Mouse (Mus musculus): ENCODE data around the gene Zfp62.

Gene Zfp62

DNA sequence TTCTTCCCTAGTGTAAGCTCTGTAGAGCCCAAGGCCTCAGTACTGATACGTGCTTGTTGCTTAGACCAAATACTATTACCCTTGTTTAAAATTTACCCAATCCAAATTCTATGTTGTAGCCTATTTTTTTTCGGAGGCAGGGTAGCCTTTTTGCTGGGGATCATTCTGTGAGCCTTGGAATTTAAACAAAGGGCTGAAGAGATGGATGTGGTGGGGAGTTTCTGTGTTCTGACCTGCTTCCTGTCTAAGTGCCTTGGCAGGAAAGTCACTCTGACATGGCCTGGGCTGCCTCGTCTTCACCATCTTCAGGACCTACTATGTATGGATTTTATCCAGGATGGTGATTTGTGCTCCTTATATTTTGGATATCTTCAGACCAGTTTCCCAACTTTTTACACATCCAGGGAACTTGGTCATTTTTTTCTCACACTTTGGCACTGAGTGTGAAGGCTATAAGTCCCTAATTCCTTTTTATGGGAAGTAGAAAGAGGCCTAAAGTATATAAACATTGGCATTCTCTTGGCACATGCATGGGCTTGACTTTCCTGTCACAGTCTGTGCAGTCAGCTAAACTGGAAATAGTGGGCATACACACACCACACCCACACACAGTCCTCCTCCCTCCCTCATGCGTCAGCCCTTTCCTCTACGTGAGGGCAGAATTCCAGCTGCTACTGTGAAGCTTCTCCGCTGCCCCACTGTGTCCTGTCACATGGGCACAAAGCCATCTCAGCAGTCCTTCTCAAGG lies 45.3 kb downstream of the Zfp62 start:
- peak; percentile 22; the same call in 1 of the 2 replicates for ATAC-seq (ENCODE audit: low TSS enrichment)

DNA sequence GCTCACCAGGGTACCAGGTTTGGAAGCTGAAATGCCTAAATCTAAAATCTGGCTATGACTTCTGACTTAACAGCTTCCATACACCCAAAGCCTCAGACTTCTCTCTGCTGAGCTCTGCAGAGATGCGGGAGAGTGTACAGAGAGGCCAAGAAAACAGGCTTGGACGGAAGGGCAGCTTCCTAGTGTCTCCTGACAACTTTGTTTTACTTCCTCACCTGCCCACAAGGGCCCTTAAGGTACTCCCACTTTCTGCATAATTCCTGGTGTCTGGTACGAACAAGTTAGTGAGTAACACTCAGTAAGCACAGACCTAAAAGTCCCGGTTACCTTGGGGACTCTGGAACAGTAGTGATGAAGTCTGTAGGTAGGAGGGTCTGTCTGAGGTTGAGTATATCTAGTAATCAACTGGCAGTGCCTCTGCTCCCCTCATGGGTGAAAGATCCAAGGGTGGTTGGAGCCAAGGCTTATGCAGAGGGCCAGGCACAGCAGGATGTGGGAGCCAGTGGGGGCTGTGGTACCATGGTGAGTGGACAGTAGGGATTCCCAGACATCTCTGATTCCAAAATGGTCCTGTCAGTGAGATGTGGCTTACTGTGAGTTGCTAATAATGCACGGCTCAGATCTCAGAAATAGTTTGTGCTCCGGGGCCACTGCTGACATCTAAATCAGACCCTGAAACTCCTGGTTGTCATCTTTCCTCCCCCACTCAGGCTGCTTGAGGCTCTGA lies 46.0 kb downstream of the Zfp62 start:
- peak; percentile 3; the same call in 1 of the 2 replicates for ATAC-seq (ENCODE audit: low TSS enrichment)

- peak; percentile 5 for ATAC-seq (ENCODE audit: low TSS enrichment)
Measured at GRCm38 (mm10) chr11:49249811-49250421, 46.8 kb downstream of the Zfp62 start.

GRCm38 (mm10) chr11:49250422-49251379 lies 47.6 kb downstream of the Zfp62 start:
- ATAC-seq (ENCODE audit: low TSS enrichment): peak; percentile 66

- no peak for ATAC-seq (ENCODE audit: low TSS enrichment)
Measured at GRCm38 (mm10) chr11:49251380-49251761, 48.3 kb downstream of the Zfp62 start.

DNA sequence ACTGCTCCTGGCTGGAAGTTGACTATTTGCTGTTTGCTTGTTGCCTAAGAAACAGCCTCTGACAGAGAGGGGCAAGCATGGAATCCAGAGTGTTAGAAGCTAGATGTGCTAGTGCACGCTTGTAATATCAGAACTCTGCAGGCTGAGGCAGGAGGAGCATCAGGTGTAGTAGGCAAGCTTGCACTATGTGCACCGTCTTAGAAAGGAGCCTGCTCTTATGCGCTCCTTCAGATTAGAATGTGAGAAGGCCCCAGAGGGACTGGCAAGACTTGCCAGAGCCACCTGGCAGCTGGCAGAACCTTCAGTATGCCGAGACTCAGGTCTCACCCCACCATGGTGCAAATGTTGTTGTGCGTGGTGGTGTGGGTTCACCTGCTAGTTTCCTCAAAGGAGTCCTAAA lies 49.0 kb downstream of the Zfp62 start:
- no peak for ATAC-seq (ENCODE audit: low TSS enrichment)

DNA sequence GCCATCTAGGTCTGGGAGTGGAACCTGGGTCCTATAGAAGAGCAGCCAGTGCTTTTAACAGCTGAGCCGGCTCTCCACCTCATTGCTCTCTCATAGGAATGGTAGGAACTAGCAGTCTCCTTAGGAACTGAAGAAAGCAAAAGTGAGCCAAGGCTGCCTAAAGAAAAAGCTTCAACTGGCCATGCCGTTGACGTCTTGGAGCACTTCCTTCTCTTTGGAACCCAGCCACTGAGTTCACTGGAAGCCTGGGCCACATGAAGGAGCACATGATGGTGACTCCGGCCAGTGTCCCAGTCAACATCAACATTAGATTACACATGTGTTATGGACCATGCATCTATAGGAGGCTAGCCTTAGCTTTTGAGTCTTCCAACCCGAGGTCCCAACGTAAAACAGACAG lies 49.9 kb downstream of the Zfp62 start:
- ATAC-seq (ENCODE audit: low TSS enrichment): no peak

DNA sequence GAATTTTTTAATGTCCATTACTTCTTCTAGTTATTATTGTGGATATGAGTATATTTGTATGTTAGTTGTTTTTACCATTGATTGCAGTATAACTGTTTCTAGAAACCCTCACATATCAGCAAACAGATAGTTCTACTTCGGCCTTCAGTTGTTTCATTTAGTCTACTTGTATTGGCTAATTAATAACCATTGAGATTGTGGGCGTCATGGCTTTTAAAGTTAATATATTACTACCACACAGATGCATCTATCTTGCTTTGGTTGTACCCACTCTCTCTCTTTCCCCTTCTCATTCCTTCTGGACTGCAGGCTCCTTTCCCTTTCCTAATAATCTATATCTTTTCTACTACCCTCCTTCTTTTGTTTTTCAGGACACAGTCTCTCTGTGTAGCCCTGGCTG lies 56.2 kb downstream of the Zfp62 start:
- ATAC-seq (ENCODE audit: low TSS enrichment): no peak

DNA sequence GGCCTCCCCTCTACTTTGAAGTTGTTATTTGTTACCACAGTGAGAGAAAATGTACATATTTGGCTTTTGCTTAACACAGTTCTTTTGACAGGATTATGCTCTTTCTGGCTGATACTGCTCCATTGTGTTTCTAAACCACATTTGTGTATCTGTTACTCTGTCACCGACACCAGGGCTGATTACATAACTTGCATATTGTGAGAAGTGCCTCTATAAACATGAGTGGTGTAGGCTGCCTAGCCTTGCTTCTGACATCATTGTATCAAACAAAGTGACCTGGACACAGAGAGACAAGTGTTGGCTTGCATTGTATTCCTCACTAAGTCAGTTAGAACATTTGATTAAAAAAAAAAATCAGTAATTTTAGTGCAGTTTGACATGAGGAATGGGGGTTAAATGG lies 56.7 kb downstream of the Zfp62 start:
- peak; percentile 53; the same call in 1 of the 2 replicates for ATAC-seq (ENCODE audit: low TSS enrichment)

DNA sequence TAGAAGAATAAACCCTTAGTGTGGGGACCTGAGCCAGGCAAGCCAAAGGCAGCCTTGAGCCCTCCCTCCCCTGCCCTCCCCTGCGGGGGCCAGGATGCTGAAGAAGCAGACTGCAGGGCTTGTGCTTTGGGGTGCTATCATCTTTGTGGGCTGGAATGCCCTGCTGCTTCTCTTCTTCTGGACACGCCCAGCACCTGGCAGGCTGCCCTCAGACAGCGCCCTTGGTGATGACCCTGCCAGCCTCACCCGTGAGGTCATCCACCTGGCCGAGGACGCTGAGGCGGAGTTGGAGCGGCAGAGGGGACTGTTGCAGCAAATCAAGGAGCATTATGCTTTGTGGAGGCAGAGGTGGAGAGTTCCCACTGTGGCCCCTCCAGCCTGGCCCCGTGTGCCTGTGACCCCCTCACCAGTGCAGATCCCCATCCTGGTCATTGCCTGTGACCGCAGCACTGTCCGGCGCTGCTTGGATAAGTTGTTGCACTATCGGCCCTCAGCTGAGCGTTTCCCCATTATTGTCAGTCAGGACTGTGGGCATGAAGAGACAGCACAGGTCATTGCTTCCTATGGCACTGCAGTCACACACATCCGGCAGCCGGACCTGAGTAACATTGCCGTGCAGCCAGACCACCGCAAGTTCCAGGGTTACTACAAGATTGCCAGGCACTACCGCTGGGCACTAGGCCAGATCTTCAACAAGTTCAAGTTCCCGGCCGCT lies 57.7 kb downstream of the Zfp62 start:
- ATAC-seq (ENCODE audit: low TSS enrichment): no peak

GRCm38 (mm10) chr11:49261313-49261855 lies 58.3 kb downstream of the Zfp62 start:
- no peak for ATAC-seq (ENCODE audit: low TSS enrichment)

DNA sequence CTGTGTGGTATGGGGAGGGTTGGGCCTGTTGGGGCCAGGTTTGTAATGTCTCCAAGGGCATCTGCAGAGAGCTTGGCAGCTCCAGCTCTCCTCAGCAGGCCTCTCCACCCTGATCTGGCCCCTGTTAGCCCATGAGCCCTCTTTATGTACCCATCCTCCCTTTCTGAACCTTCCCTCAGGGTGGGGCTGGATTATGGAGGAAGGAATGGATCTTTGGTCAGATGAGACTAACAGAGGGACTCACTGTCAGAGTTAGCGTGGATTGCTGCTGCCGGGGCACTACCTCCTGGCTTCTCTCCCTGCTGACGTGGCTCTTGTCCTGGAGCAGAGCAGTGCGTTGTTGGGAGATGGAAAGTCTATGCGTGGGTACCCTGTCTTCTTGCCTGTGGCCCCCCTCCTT lies 59.2 kb downstream of the Zfp62 start:
- no peak for ATAC-seq (ENCODE audit: low TSS enrichment)

DNA sequence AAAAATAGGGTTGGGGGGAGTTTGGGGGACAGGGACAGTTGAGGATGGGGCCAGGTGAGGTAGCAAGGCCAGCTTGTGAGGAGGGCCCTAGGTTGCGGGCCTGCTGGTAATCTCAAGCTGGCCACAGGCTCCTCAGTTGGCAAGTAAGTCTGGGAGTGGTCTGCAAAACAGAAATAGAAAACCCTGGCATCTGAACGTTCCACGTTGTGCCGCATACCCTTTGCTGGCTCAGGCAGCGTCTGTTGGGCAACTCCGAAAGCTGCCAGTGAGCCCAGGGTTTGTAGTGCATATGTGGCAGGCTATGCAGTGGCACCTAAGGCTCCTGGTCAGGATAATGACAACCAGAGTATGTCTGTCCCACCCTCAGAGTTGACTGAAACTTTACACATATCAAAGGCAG lies 60.1 kb downstream of the Zfp62 start:
- no peak for ATAC-seq (ENCODE audit: low TSS enrichment)

DNA sequence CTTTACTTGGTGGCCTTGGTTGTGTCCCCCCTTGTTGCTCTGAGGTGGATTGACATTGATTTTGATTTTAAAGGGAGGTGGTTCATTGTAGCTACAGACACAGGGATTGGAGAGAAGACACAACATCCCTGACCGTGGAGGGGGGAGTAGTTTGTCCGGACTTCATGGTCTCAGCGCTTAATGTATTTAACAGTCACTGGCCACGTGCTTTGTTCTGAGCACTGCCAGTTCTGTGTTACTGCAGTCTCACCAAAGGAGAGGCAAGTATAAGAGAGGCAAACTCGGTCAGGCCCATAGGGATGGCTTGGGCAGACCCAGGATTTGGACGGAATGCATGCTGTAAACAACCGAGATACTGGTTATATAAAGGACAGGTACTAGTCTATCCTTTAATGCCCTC lies 61.0 kb downstream of the Zfp62 start:
- ATAC-seq (ENCODE audit: low TSS enrichment): no peak

DNA sequence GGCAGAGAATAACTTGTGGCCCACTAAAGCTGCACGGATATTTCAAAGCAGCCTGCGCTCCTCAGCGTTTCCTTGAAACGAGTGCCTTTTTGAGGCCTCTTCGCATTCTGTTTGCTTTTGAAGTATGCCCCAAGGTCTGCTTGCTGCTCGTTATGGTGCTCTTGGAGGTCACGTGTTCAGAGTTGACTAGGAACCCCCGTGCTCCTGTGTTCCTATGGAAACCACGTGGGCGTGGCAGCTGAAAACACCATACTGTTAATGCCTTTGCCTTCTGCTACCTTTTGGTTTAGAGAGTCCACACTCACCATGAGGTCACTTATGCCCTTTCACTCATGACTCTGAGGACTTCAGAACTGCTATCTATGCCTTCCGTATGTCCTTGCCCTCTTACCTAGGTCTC lies 61.5 kb downstream of the Zfp62 start:
- peak; percentile 18; the same call in 1 of the 2 replicates for ATAC-seq (ENCODE audit: low TSS enrichment)

DNA sequence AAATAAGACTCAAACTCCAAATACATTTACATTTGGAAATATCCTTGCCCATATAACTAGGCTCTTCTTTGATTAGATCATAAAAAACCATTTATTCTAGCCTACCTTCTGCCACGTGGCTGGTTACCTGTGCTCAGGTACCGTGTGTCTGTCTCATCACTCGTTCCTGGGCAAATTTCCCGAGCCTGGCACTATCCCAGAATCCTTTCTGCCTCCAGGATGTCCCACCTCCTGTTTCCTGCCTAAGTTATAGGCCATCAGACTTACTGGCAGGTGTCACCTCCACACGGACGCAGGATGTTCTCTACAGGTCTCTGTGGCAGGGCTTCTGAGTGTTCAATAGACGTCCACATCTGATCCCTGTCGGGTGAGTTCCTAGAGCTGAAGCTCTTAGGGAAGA lies 62.0 kb downstream of the Zfp62 start:
- no peak; the same call in 1 of the 2 replicates for ATAC-seq (ENCODE audit: low TSS enrichment)

DNA sequence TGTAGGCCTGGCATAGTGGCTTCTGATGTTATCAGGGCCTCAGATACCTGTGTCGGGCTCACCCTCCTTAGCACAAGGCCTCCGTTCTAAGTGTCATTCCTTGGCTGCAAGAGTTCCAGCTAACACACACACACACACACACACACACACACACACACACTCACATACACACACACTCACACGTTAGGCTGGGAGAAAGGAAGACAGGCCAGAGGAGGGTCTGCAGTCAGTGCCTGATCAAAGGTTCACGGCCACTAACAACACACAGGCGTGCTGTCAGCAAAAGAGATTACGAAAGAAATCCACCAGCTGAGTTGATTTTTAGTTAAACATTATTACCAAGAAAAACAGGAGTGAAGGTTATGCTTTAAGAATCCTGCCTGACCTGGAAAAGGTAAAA lies 63.6 kb downstream of the Zfp62 start:
- ATAC-seq (ENCODE audit: low TSS enrichment): no peak

DNA sequence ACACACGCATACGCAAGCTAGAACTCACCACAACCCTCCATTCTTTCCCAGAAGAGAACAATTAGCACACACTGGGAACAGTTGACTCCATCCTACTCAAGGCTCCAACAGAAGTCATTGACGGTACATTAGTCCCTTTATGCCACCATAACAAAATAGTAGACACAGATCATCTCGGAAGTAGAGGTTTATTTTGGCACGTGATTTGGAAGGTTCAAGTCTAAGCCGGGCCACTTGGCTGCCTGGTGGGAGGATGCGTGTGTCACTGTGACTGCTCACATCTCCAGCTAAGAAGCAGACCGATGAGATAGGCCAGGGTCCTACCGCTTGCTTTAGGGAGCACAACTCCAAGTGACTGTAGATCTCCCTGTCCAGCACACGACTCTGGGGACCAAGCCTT lies 64.2 kb downstream of the Zfp62 start:
- no peak for ATAC-seq (ENCODE audit: low TSS enrichment)

DNA sequence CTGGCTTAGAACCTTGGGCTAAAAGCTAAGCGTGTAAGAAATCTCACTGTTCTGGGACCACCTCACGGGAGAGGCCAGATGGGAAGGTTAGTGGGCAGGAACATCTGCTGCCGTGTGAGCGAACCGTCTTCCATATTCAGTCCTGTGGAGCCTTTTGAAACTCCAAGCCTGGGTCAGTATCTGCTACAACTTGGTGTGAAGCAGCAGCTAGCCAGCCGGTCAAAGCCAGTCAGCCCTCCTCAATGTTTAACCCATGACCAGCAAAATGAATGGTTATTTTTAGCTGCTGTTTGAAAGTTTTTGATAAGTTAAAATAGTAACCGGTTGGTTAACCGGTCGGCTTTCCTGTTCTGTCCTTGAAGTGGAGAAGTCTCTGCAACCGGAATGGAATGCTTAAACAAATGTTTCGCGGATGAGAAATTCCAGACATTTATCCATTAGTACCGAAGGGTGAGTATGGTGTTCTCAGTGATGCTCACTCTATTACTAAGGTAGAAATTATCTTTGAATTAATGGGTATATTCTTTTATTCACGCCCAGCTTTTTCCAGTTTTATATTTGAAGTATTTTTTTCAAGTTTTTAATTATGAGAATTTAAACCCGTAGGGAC lies 65.0 kb downstream of the Zfp62 start:
- ATAC-seq (ENCODE audit: low TSS enrichment): no peak
